Mouse (Mus musculus) right cerebral cortex, postnatal 14 days (tissue): ENCODE measurements at regions not wholly inside any gene's neighbourhood (a gene's known extent, or its start where the extent isn't known, plus 50 kb on each side); places are given as distances from the start of the nearest gene placed in this dataset.
A peak's percentile ranks its signal among the peaks of the same experiment; 100 is the strongest.

ENCODE experiments used
- DNase-seq: peaks from one replicate; pipeline ENCODE4 v3.0.0; 2022

- no peak for DNase-seq
These were observed 194.7 kb upstream of the Usp24 start for GRCm38 (mm10) chr4:106121306-106121705.

DNA sequence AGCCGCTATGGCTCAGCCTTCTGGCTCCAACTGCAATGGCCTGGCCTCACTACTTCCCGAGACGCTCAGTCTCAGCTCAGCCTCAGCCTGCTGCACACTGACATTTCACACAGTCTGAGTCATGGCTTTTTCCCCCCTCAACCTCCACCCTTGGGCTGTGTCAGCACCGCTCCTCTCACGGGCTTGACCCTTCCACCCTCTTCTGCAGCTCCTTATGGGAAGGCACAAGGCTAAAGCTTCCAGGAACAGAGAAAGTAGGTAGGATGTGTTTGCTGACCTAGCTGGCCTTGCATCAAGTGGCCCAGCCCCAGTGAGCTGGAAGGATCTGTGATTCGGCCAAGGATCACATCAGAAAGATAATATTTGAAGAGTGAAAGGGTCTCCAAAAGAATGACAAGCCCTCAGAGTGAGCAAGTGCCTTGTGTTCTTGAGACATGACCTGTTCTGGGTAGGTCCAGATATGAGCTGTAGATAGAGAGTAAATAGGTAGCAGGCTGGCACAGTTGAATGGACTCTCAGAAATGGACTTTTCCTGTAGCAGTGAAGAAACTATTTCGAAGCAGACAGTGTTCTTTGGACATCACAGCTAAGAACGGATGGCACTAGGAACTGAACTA, 192.9 kb upstream of the Usp24 start:
- no peak for DNase-seq

DNA sequence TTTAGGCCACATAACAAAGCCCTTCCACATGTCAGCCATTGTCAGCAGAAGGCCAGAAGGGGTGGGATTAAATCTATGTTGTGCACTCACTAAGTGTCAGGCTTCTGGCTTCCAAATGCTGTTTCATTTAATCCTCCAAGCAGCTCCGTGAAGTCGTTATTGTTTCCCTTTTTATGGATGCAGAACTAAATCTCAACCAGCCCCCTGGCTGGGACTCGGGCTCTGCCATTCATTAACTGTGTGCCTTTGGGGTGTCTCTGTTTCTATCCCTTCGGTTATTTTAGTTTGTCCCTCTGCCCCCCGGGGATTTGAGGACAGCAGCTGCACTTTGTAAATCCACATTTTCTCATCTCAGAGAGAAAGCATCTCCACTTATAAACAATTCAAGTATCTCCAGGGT, 188.8 kb upstream of the Usp24 start:
- DNase-seq, result no peak

DNA sequence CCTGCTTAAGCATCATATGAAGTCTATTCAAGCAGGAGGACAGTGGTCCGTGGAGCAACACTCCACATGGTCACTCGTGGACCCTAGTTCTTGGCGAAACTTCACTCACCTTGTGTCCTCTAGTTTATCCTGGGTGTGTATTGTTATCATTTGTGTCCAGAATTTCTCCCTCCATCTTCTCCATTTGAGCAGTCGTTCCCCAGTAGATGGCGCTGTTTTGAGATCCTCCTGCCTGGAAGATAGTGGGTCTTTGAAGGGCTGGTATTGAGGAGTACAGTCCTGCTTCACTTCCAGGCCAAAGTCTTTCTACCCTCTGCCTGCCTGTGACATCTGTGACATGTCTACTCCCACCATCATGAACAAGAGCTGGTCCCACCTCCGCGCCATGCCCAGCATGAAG, 188.4 kb upstream of the Usp24 start:
- DNase-seq, result peak; percentile 23

DNA sequence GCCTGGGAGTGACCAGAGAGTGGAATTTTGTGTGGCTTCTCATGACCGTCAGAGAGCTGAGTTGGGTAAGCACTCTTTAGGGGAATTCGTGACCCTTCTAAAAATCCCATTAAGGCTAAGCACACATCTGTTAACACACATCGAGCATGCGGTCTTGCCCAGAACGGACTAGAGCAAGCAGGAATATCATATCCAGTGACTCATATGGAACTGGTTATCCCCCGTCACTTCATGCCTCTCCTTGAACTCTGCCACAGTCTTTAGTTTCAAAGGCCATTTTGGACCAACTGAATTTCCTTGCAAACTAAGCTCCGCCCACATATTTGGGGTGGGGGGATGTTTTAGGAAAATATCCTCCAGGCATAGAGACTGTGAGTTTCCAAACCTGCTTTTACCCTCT, 186.7 kb upstream of the Usp24 start:
- no peak for DNase-seq

GRCm38 (mm10) chr4:106129803-106130202, 186.2 kb upstream of the Usp24 start:
- DNase-seq, result no peak

- DNase-seq, result no peak
These were observed 182.0 kb upstream of the Usp24 start for GRCm38 (mm10) chr4:106133746-106134730.

DNA sequence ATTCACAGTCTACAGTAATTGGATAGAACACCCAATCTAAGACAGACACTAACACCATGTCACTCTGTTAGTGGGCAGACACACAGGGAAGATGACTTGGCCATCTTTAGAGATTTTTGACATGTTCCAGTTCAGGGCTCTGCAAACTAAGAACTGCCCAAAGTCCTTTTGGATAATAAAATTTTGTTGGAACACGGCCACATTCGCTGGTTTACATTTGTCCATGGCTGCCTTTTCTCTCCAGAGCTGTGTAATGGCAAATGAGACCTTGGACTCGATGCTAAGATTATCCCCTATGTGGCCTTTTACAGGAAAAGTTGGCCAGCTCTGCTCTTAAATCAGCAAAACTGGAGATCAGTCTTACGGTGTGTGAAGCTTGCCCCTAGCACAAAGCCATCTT, 173.3 kb upstream of the Usp24 start:
- no peak for DNase-seq

GRCm38 (mm10) chr4:106144351-106145116, 171.5 kb upstream of the Usp24 start:
- DNase-seq, result no peak

DNA sequence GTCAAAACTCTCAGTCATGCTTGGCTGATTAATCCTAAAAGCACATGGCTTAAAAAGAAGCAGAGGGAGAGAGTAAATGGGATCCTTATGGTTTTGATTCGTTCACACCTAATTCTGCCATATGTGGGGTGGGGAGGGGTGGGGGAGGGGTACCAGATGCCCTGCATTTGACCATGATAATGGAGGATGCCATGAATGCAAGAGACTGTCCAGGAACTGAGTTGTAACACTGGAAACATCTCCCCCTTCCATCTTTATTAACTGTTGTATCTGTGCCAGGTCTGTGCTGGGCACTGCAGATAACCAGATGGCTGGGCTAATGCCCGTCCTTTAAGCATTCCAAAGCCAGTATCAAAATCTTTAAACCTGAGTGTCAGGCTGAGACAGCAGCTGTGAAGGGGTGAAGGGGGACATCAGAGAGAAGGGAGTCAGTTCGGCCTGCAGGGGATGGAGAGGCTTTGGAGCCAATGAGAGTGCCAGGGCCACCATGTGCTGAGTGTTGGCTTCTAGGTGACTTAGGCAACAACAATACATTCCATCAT, 169.0 kb upstream of the Usp24 start:
- no peak for DNase-seq

DNA sequence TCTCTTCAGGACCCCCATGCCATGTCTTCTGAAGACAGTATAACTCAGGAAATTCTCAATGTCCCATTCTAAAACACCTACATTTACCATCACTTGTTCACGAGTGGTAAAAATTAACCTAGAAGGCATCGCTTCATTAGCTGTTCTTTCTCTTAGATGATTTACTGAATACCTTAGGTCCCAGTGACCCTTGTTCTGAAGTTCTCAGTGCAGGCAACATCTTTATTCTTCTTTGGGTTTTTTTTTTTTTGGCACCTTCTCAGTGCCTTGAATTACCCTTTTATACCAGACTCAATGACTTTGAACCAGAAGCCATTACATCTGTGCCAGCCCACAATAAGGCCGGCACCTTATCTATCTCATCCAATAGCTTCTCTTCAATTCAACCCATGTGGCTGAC, 167.1 kb upstream of the Usp24 start:
- DNase-seq, result no peak

DNA sequence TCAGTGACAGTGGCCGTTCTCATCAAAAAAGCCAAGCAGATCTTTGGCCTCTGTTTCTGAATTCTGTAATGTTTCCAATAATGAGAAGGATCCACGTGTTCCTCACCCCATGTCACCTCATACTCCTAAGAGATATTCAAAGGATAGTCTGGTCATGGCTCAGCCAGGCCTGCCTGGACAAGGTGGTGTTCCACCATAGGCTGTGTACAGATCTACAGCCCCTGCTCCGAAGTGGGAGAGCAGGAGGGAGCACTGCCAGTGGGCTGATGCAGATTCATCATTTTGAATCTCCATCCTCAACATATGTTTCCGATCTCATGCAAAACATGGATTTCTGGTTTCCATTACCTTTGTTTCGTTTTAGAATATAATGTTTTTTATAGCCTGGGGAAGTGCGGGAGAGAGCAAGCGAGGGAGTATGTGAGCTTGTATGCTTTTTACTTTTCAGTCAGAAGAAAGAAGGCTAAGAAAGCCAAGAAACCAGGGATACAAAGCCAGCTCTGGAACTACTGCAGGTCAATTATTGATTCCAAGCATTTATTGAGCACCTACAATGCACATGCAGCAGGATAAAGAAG, 166.5 kb upstream of the Usp24 start:
- no peak for DNase-seq

- DNase-seq, result no peak
These were observed 165.2 kb upstream of the Usp24 start for GRCm38 (mm10) chr4:106150775-106151174.

- no peak for DNase-seq
These were observed 158.4 kb upstream of the Usp24 start for GRCm38 (mm10) chr4:106157451-106158179.

GRCm38 (mm10) chr4:106161592-106161991, 154.4 kb upstream of the Usp24 start:
- no peak for DNase-seq

GRCm38 (mm10) chr4:106162551-106162950, 153.5 kb upstream of the Usp24 start:
- no peak for DNase-seq

GRCm38 (mm10) chr4:106163220-106163619, 152.8 kb upstream of the Usp24 start:
- no peak for DNase-seq

GRCm38 (mm10) chr4:106167716-106168115, 148.3 kb upstream of the Usp24 start:
- DNase-seq, result no peak

DNA sequence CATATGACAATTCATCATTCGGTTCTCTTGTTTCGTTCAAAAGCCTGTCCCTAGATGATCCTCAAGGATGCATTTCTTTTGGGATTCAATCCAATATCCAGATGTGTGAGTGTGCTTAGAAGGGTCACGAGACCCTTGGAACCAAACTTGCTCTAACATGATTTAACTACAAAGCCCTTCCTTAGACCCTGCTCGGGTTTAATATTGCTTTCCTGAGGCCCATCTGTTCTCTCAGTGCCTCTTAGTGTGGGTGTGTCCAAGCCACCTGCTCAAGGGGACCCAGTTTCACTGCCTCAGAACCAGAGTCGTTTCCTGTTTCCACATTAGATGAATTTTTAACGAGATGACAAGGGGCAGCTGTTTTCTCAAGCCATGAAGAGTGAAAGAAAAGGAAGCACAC, 147.3 kb upstream of the Usp24 start:
- DNase-seq, result no peak

- DNase-seq, result no peak
These were observed 146.5 kb upstream of the Usp24 start for GRCm38 (mm10) chr4:106169466-106169865.

- DNase-seq, result no peak
These were observed 145.3 kb upstream of the Usp24 start for GRCm38 (mm10) chr4:106170731-106171130.

DNA sequence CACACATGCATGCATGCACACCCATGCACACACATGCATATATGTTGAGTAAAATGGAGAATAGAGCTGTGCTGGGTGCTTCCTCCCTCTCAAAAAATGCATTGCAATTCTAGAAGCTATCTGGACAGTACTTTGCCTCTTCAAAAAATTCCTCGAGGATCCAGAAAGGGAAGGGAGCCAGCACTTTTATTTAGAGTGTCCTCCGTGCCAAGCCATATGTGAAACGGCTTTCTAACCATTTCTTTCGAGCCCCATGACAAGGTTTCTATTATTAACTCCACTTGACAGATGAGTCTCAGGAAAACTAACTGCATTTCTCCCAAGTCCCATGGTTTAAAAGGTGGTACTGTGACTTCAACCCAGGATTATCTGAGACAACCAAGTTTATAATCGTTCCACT, 140.7 kb upstream of the Usp24 start:
- DNase-seq, result no peak
